Mouse (Mus musculus): ENCODE results near the gene Noto. TPM values are rescaled to one million over a fixed set of nuclear protein-coding genes. Genes with fewer than 3 reads are reported as not detected.

Gene Noto
- polyA plus RNA-seq, 1 experiment from 2014 or later = not detected

DNA sequence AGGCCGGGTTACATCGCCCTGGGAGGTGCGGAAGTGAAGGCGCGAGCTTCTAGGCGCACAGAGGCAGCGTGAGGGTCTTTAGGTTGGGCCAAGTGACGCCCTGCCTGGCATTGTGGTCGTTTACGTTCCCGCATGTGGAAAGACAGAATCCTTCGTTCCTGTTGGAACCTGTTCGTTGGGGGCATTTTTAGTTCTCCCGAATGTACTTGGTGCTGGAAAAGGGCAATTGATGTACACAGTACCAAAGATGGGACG, 28.7 kb downstream of the Noto start:
- WGBS = under 1% methylated on average over 15 of the region's 15 CpGs
- Histone ChIP-seq H3K4me2 (ENCODE audit: low read length) (peak overlapping the region; percentile 83), H3K27ac (replicated peaks; ENCODE audit: low read depth, low read length) (peak overlapping the region; percentile 92), H3K36me3 (ENCODE audit: control insufficient read depth, insufficient read depth, low read length) (no peaks in the 10 kb centered on the region), H3K9me3 (ENCODE audit: control insufficient read depth, low read length) (no peaks in the 10 kb centered on the region), H3K4me1 (ENCODE audit: control insufficient read depth, insufficient read depth, low read length) (peaks cover 24% of the 10 kb centered on the region), H3K27me3 (ENCODE audit: control insufficient read depth, insufficient read depth, low read length) (no peaks in the 10 kb centered on the region), H3K4me3 (replicated peaks; ENCODE audit: low read depth, low read length) (peak overlapping the region; percentile 56), H3K9ac (replicated peaks; ENCODE audit: low read length) (peak overlapping the region; percentile 80)
- DNase-seq (no peak), ATAC-seq (ENCODE audit: low FRiP score, low TSS enrichment) (no peak)

DNA sequence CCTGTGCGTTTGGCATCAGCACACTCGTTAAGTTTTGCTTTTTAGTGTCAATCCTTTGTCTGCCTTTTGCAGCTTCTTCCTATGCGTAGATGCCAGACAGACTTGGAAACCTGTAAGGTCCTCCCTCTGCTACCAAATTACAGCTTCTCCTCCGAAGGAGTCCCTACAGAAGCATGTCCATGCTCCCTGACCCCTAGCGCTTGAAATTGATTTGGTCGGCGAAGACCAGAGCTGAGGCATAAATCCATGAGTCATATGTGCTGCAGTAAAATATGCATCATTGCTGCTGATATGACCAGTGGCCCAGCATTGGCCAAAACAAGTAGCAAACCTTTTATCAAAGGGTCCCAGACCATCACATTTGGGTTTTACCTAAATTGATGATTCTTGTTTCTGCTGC, 29.1 kb downstream of the Noto start:
- H3K9me3 ChIP-seq (ENCODE audit: control insufficient read depth, low read length) = no peaks in the 10 kb centered on the region
- 11% methylated on average over 7 of the region's 7 CpGs for WGBS
- H3K4me3 ChIP-seq (replicated peaks; ENCODE audit: low read depth, low read length) = peak overlapping the region; percentile 56
- H3K27ac ChIP-seq (replicated peaks; ENCODE audit: low read depth, low read length) = peak overlapping the region; percentile 92
- no peaks in the 10 kb centered on the region for H3K27me3 ChIP-seq (ENCODE audit: control insufficient read depth, insufficient read depth, low read length)
- peak overlapping the region; percentile 83 for H3K4me2 ChIP-seq (ENCODE audit: low read length)
- H3K4me1 ChIP-seq (ENCODE audit: control insufficient read depth, insufficient read depth, low read length) = peaks cover 24% of the 10 kb centered on the region
- ATAC-seq (ENCODE audit: low FRiP score, low TSS enrichment) = no peak
- no peaks in the 10 kb centered on the region for H3K36me3 ChIP-seq (ENCODE audit: control insufficient read depth, insufficient read depth, low read length)
- H3K9ac ChIP-seq (replicated peaks; ENCODE audit: low read length) = peak overlapping the region; percentile 80
- DNase-seq = no peak

DNA sequence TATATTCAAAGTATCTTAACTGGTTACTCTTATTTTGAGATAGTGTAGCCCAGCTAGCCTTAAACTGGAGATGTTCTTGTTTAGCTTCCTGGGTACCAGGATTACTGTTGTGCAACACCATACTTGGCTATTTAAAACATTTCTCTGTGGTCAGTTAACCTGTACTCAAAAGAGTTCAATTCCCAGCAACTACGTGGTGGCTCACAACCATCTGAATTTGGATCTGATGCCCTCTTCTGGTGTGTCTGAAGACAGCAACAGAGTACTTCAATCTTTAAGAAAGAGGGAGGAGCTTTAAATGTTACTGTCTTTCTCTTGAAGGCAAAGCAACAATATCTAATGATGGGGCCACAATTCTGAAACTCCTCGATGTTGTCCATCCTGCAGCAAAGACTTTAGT, 35.9 kb downstream of the Noto start:
- DNase-seq = no peak
- no peaks in the 10 kb centered on the region for H3K9me3 ChIP-seq (ENCODE audit: control insufficient read depth, low read length)
- H3K36me3 ChIP-seq (ENCODE audit: control insufficient read depth, insufficient read depth, low read length) = peaks cover 57% of the 10 kb centered on the region
- ATAC-seq (ENCODE audit: low FRiP score, low TSS enrichment) = no peak
- no peak overlapping the region for H3K4me3 ChIP-seq (replicated peaks; ENCODE audit: low read depth, low read length)
- no peaks in the 10 kb centered on the region for H3K27me3 ChIP-seq (ENCODE audit: control insufficient read depth, insufficient read depth, low read length)
- no peak overlapping the region for H3K9ac ChIP-seq (replicated peaks; ENCODE audit: low read length)
- no peak overlapping the region for H3K4me2 ChIP-seq (ENCODE audit: low read length)
- H3K27ac ChIP-seq (replicated peaks; ENCODE audit: low read depth, low read length) = no peak overlapping the region
- WGBS = 90% methylated on average over 2 of the region's 2 CpGs
- H3K4me1 ChIP-seq (ENCODE audit: control insufficient read depth, insufficient read depth, low read length) = peaks cover 5% of the 10 kb centered on the region; the same call in 1 of the 2 replicates

DNA sequence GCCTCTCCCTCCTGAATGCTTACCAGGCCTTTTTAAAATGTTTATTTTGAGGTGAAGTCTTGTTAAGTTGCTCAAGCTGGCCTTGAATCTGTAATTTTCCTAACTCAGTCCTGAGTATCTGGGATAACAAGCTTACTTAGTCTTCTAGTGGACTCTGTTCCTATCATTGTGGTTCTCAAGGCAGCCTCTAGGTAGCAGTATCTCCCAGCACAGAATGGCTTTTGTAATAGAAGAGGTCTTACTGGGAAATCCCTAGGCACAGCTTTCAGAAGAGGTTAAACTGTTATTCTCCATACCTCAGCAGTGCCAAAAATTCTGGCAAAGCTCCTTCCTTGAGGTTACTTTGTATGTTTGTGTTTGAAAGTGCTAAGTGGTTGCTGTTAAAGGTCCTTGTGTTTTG, 41.7 kb downstream of the Noto start:
- Histone ChIP-seq H3K9me3 (ENCODE audit: control insufficient read depth, low read length) (no peaks in the 10 kb centered on the region), H3K4me2 (ENCODE audit: low read length) (no peak overlapping the region), H3K27ac (replicated peaks; ENCODE audit: low read depth, low read length) (no peak overlapping the region), H3K4me3 (replicated peaks; ENCODE audit: low read depth, low read length) (no peak overlapping the region), H3K9ac (replicated peaks; ENCODE audit: low read length) (no peak overlapping the region), H3K27me3 (ENCODE audit: control insufficient read depth, insufficient read depth, low read length) (no peaks in the 10 kb centered on the region), H3K36me3 (ENCODE audit: control insufficient read depth, insufficient read depth, low read length) (peaks cover 99% of the 10 kb centered on the region), H3K4me1 (ENCODE audit: control insufficient read depth, insufficient read depth, low read length) (no peaks in the 10 kb centered on the region)
- ATAC-seq (ENCODE audit: low FRiP score, low TSS enrichment) = no peak
- peak; percentile 69 for DNase-seq

DNA sequence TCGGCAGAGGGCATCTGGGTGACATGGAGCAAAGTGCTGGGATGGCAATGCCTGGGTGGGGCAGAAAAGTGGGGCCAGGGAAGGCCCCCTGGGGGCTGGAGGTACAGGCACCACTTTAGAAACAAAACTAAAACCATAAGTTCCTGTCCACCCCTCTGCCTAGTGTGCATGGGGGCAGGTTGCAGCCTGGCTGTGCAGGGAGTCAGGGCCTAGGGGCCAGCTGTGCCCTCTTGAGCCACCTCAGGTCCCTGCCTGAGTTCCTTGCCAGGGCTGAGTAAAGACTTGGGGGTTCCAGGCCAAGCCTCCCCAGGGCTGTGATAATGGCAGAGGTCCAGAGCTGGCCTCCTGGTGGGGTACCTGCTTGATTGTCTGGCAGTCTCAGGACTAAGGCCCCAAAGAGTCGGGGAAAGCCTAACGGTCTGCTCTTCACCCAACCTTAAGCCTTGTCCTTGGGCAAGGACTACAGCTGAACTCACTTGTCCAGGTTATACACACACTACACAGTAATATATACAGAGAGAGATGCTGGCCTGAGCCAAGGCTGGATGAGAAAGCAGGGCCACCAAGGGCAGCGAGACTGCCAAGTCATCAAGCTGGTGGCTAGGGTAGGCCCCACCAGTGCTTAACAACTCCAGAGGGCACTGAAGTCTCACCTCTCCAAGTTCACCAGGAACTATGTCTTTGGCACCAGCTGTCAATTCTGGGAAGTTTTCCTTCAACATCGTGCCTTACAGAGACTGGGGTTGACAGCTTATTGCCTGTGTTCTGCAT, 46.2 kb downstream of the Noto start:
- H3K36me3 ChIP-seq (ENCODE audit: control insufficient read depth, insufficient read depth, low read length) = peaks cover 75% of the 10 kb centered on the region
- no peak overlapping the region for H3K4me3 ChIP-seq (replicated peaks; ENCODE audit: low read depth, low read length)
- no peak for DNase-seq
- no peak overlapping the region for H3K4me2 ChIP-seq (ENCODE audit: low read length)
- no peaks in the 10 kb centered on the region for H3K9me3 ChIP-seq (ENCODE audit: control insufficient read depth, low read length)
- 83% methylated on average over 5 of the region's 5 CpGs for WGBS
- H3K9ac ChIP-seq (replicated peaks; ENCODE audit: low read length) = no peak overlapping the region
- H3K27ac ChIP-seq (replicated peaks; ENCODE audit: low read depth, low read length) = no peak overlapping the region
- ATAC-seq (ENCODE audit: low FRiP score, low TSS enrichment) = no peak
- H3K4me1 ChIP-seq (ENCODE audit: control insufficient read depth, insufficient read depth, low read length) = no peaks in the 10 kb centered on the region
- no peaks in the 10 kb centered on the region for H3K27me3 ChIP-seq (ENCODE audit: control insufficient read depth, insufficient read depth, low read length)

DNA sequence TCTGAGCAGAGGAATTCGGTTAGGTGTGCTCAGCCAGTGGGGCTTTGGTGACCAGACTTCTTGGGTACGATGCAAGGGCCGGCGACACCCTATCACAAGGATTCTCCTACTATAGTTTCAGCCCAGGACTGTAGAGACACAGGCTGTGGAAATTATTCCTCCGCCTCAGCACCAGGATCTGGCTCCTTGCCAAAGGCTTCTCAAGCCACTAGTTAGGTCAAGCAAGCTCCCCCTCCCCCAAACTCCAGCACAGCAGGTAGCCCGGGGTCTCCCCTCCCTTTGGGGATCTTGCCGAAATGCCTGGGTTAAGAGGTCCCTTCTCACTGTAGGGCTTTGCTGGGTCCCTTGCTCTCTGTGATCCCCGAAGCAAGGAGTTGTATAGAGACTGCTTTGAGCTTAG, 48.3 kb downstream of the Noto start:
- Histone ChIP-seq H3K9ac (replicated peaks; ENCODE audit: low read length) (no peak overlapping the region), H3K4me1 (ENCODE audit: control insufficient read depth, insufficient read depth, low read length) (no peaks in the 10 kb centered on the region), H3K4me2 (ENCODE audit: low read length) (no peak overlapping the region), H3K9me3 (ENCODE audit: control insufficient read depth, low read length) (no peaks in the 10 kb centered on the region), H3K4me3 (replicated peaks; ENCODE audit: low read depth, low read length) (no peak overlapping the region), H3K36me3 (ENCODE audit: control insufficient read depth, insufficient read depth, low read length) (peaks cover 60% of the 10 kb centered on the region), H3K27ac (replicated peaks; ENCODE audit: low read depth, low read length) (no peak overlapping the region), H3K27me3 (ENCODE audit: control insufficient read depth, insufficient read depth, low read length) (no peaks in the 10 kb centered on the region)
- ATAC-seq (ENCODE audit: low FRiP score, low TSS enrichment) (no peak), DNase-seq (peak; percentile 45)
- 54% methylated on average over 8 of the region's 8 CpGs for WGBS

DNA sequence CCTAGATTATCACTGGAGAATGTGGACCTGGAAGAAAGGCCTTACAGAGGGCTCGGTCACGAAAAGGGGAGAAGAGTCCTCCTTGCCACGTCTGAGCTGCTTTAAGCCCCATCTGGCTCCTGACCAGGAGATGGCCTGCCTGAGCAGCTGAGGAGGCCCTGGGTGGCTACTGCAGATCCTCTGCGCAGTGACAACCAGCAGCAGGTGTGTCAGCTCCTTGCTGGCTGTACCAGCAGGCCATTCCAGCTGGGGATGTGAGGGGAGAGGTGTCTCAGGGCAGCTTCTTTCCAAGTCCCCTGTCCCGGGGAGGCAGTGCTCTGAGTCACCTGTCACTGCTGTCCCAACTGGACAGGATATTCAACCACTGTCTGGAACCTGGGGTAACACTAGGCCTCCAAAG, 48.9 kb downstream of the Noto start:
- Histone ChIP-seq H3K4me2 (ENCODE audit: low read length) (no peak overlapping the region), H3K4me1 (ENCODE audit: control insufficient read depth, insufficient read depth, low read length) (no peaks in the 10 kb centered on the region), H3K9me3 (ENCODE audit: control insufficient read depth, low read length) (no peaks in the 10 kb centered on the region), H3K27ac (replicated peaks; ENCODE audit: low read depth, low read length) (no peak overlapping the region), H3K36me3 (ENCODE audit: control insufficient read depth, insufficient read depth, low read length) (peaks cover 55% of the 10 kb centered on the region), H3K27me3 (ENCODE audit: control insufficient read depth, insufficient read depth, low read length) (no peaks in the 10 kb centered on the region), H3K9ac (replicated peaks; ENCODE audit: low read length) (no peak overlapping the region), H3K4me3 (replicated peaks; ENCODE audit: low read depth, low read length) (no peak overlapping the region)
- no peak for ATAC-seq (ENCODE audit: low FRiP score, low TSS enrichment)
- DNase-seq = no peak
- 49% methylated on average over 5 of the region's 5 CpGs for WGBS

DNA sequence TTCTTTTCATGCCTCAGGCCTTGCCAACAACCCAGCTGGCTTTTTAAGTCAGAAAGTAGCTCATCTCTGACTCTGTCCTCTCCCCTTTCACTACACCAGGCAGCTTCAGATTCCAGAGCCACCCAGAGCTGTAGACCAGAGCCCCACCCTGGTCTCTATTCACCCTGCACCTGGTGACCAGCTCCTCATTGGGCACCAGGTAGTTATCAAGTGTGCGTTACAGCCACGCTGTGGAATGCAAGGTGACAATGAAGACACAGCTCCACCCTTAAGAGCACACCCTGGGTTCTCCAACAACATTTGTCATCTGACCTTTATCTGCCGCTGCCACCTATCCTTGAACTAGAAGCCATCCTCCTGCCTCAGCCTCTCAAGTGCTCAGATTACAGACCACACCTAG, 51.9 kb downstream of the Noto start:
- ATAC-seq (ENCODE audit: low FRiP score, low TSS enrichment) = no peak
- DNase-seq = no peak
- Histone ChIP-seq H3K9me3 (ENCODE audit: control insufficient read depth, low read length) (no peaks in the 10 kb centered on the region), H3K27me3 (ENCODE audit: control insufficient read depth, insufficient read depth, low read length) (no peaks in the 10 kb centered on the region), H3K36me3 (ENCODE audit: control insufficient read depth, insufficient read depth, low read length) (peaks cover 41% of the 10 kb centered on the region), H3K27ac (replicated peaks; ENCODE audit: low read depth, low read length) (no peak overlapping the region), H3K4me1 (ENCODE audit: control insufficient read depth, insufficient read depth, low read length) (no peaks in the 10 kb centered on the region), H3K4me2 (ENCODE audit: low read length) (no peak overlapping the region), H3K4me3 (replicated peaks; ENCODE audit: low read depth, low read length) (no peak overlapping the region), H3K9ac (replicated peaks; ENCODE audit: low read length) (no peak overlapping the region)
- 92% methylated on average over 3 of the region's 3 CpGs for WGBS

DNA sequence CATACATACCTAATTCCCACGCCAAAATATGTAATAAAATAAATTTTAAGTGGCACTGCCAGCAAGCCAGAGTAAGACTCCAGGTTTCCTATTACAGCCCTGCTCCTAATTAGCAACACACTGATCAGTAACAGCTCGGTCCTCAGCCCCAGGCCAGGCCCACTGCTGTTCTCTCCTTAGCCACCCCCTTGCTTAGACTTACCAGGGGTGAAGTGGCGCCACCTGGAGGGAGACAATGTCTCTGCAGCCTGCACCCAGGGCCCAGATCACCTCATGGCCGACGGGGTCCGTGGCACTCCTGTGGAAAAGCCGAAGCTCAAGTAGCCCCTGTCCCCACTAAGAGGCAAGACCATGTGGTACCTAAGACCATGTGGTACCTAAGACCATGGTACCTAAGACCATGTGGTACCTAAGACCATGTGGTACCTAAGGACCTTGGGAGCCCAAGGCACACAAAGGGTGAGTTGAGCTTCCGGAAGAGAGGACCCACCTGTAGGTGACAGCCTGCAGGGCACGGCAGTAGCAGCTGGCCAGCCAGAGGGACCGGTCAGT, 53.8 kb downstream of the Noto start:
- no peaks in the 10 kb centered on the region for H3K4me1 ChIP-seq (ENCODE audit: control insufficient read depth, insufficient read depth, low read length)
- DNase-seq (peak; percentile 39), ATAC-seq (ENCODE audit: low FRiP score, low TSS enrichment) (peak; percentile 63; the same call in 1 of the 2 replicates)
- H3K4me2 ChIP-seq (ENCODE audit: low read length) = no peak overlapping the region
- H3K27ac ChIP-seq (replicated peaks; ENCODE audit: low read depth, low read length) = no peak overlapping the region
- no peak overlapping the region for H3K4me3 ChIP-seq (replicated peaks; ENCODE audit: low read depth, low read length)
- H3K9ac ChIP-seq (replicated peaks; ENCODE audit: low read length) = no peak overlapping the region
- peaks cover 43% of the 10 kb centered on the region for H3K36me3 ChIP-seq (ENCODE audit: control insufficient read depth, insufficient read depth, low read length)
- H3K27me3 ChIP-seq (ENCODE audit: control insufficient read depth, insufficient read depth, low read length) = 0 out of 2 replicates have a peak, but pooled peaks cover 3% of the 10 kb centered on the region
- H3K9me3 ChIP-seq (ENCODE audit: control insufficient read depth, low read length) = no peaks in the 10 kb centered on the region
- WGBS = 47% methylated on average over 10 of the region's 10 CpGs
